Mouse (Mus musculus) forebrain, embryonic 14.5 days (tissue): ENCODE measurements around the gene Nek3. TPM values are rescaled to one million over a fixed set of nuclear protein-coding genes. Genes with fewer than 3 reads are reported as not detected.

Experiments
- ATAC-seq: fragments of 200-750 bp; cut with Nextera tagmentation; 2 replicates; pipeline ENCODE4 v1.8.0; 2017; ENCODE audit warnings: mild to moderate bottlenecking, moderate library complexity
- DNase-seq: peaks from one replicate; pipeline ENCODE4 v3.0.0-alpha.2; 2015; ENCODE audit warnings: low spot score
- H3K27ac ChIP-seq: fragments of 300-500 bp; sonication (generic); 2 replicates; pipeline ENCODE4 v1.5.1; 2014; ENCODE audit warnings: low read depth, mild to moderate bottlenecking, control low read depth, low read length, moderate library complexity
- H3K27me3 ChIP-seq: fragments of 300-500 bp; sonication (generic); replicated peaks from 2 replicates; pipeline ENCODE4 v1.6.1; 2014; ENCODE audit warnings: low read length, control low read depth, mixed read lengths; ENCODE audit not compliant: control insufficient read depth, insufficient read depth
- H3K36me3 ChIP-seq: fragments of 300-500 bp; sonication (generic); 2 replicates; pipeline ENCODE4 v1.6.1; 2014; ENCODE audit warnings: low read length, control low read depth; ENCODE audit not compliant: control insufficient read depth, insufficient read depth
- H3K4me1 ChIP-seq: fragments of 300-500 bp; sonication (generic); 2 replicates; pipeline ENCODE4 v1.6.1; 2014; ENCODE audit warnings: antibody characterized with exemption, low read length, control low read depth; ENCODE audit not compliant: control insufficient read depth, insufficient read depth
- H3K4me2 ChIP-seq: fragments of 300-500 bp; sonication (generic); 2 replicates; pipeline ENCODE4 v1.6.1; 2014; ENCODE audit warnings: mild to moderate bottlenecking, control low read depth, low read length
- H3K4me3 ChIP-seq: fragments of 300-500 bp; sonication (generic); 2 replicates; pipeline ENCODE4 v1.5.1; 2014; ENCODE audit warnings: low read depth, low read length, control low read depth
- H3K9ac ChIP-seq: fragments of 300-500 bp; sonication (generic); 2 replicates; pipeline ENCODE4 v1.6.1; 2014; ENCODE audit warnings: mild to moderate bottlenecking, low read length, control low read depth, moderate library complexity
- H3K9me3 ChIP-seq: fragments of 300-500 bp; sonication (generic); replicated peaks from 2 replicates; pipeline ENCODE4 v1.6.1; 2016; ENCODE audit warnings: low read length, control low read depth, mixed read lengths; ENCODE audit not compliant: control insufficient read depth
- WGBS: fragments of 180-500 bp; shearing (Covaris S2); extraction: QIAGEN DNeasy Blood & Tissue Kit; methylation state at CpG from one replicate; pipeline ENCODE4 v1.1.7; 2014; 5-methylcytosine and 5-hydroxymethylcytosine counted together
- polyA plus RNA-seq: library from polyadenylated mRNA; unstranded; fragments of >200 nt; fragmentation: Nextera tagmentation; extraction: Ambion mirVana; gene quantifications from 2 replicates; pipeline ENCODE4 v1.2.1, GENCODE M21; 2014

Gene Nek3
- polyA plus RNA-seq, 1 experiment from 2014 or later, result 7.9 TPM

- ATAC-seq (no peak), DNase-seq (no peak)
- no peaks in the 10 kb centered on the region for H3K27me3 ChIP-seq
- no peak overlapping the region for H3K4me3 ChIP-seq
- H3K9ac ChIP-seq, result no peak overlapping the region
- no peak overlapping the region for H3K27ac ChIP-seq
- H3K36me3 ChIP-seq, result peaks cover 7% of the 10 kb centered on the region; the same call in 1 of the 2 replicates
- no peaks in the 10 kb centered on the region for H3K4me1 ChIP-seq
- no peak overlapping the region for H3K4me2 ChIP-seq
- H3K9me3 ChIP-seq, result no peaks in the 10 kb centered on the region
- 86% methylated on average over 5 of the region's 5 CpGs for WGBS
These were observed 31.5 kb downstream of the Nek3 start for GRCm38 (mm10) chr8:22134750-22135135.

DNA sequence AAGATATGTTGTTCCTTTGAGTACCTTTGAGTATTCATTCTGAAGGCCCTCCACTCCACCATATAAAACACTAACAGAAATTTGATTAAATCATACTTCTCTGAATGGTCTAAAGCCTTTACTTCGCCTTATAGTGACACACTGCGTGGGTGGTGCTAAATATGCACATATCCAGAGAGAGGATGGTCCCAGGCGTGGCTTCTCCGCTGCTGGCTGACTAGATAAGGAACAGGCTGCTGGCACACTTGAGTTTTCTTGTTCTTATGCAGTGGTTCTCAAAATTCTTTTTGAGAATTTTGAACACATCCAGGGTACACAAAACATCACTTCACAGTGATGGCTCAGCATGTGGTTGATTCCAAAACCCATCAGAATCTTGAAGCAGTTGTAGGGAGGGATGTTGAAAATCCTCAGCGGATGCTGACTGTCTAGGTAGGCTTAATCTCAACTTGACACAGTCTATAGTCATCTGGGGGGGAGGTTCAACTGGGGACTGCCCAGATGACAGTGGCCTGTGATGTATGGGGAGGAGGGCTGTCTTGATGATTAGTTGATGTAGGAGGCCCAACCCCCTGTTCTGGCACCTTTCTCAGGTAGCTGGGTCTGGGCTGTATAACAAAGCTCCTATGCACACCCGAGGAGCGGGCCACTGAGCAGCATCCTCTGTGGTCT lies 32.0 kb downstream of the Nek3 start:
- Histone ChIP-seq H3K27ac (no peak overlapping the region), H3K4me1 (no peaks in the 10 kb centered on the region), H3K27me3 (no peaks in the 10 kb centered on the region), H3K4me2 (no peak overlapping the region), H3K9ac (no peak overlapping the region), H3K9me3 (no peaks in the 10 kb centered on the region), H3K4me3 (no peak overlapping the region), H3K36me3 (peaks cover 9% of the 10 kb centered on the region; the same call in 1 of the 2 replicates)
- 93% methylated on average over 7 of the region's 7 CpGs for WGBS
- DNase-seq, result no peak
- no peak for ATAC-seq

- Histone ChIP-seq H3K9ac (no peak overlapping the region), H3K36me3 (peaks cover 27% of the 10 kb centered on the region; the same call in 1 of the 2 replicates), H3K4me3 (no peak overlapping the region), H3K9me3 (no peaks in the 10 kb centered on the region), H3K27me3 (no peaks in the 10 kb centered on the region), H3K27ac (no peak overlapping the region), H3K4me2 (no peak overlapping the region), H3K4me1 (no peaks in the 10 kb centered on the region)
- DNase-seq, result no peak
- 91% methylated on average over 12 of the region's 12 CpGs for WGBS
- ATAC-seq, result no peak
These were observed 34.2 kb downstream of the Nek3 start for GRCm38 (mm10) chr8:22132062-22132461.

DNA sequence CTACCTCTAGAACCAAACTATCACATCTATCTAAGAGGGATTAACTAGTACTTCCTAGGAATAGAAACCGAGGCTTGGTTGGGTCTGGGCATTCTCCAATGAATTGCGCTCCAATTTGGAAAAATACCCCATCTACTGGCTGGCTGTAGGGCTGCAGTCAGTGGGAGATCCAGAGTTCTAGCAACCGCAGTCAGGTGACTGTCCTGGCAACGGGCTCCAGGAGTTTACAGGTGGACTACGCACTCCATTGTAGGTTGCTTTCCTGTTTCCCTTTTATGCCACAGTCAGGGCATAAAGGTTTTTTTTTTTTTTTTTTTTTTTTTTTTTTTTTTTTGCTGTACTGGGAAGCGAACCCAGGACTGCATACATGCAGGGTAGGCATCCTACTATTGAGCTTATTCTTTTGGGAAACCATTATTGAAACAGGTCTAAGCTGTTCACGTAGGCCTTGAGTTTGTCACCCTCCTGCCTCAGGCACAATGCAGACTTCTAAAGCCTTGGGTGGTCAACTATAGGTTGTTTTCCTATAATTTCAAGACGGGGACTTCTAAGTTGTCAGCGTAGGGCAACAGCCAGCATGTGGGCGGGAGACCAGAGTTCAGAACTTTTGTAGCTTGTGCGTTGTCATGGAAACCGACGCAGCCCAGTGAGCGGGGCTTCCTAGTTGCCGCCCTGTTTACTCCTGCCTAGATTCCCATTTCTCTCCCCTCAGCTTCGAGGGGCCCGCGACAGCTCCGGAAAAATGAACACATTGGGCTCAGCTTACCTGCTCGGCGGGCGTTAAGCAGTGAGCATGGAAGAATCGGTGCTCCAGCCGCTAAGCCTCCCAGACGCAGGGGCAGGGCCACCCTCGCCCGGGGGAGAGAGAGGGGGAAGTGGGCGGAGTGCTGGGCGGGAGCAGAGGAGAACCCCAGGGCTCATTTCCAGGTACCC lies 41.7 kb downstream of the Nek3 start, which contains the start of gene Nek5:
Nek5 (minus strand) TSS at position 834 of the 933 bp plus-strand sequence.
- DNase-seq (peak; percentile 74), ATAC-seq (peak; percentile 80)
- under 1% methylated on average over 29 of the region's 29 CpGs for WGBS
- peak within 1 kb of the TSS; percentile 46; the same call in 1 of the 2 replicates for H3K9ac ChIP-seq
- peaks cover 20% of the 10 kb centered on the region; the same call in 1 of the 2 replicates for H3K36me3 ChIP-seq
- H3K4me3 ChIP-seq, result peak within 1 kb of the TSS; percentile 32
- H3K4me1 ChIP-seq, result peaks cover 8% of the 10 kb centered on the region
- no peak within 1 kb of the TSS for H3K27ac ChIP-seq
- no peaks in the 10 kb centered on the region for H3K27me3 ChIP-seq
- H3K9me3 ChIP-seq, result no peaks in the 10 kb centered on the region
- peak within 1 kb of the TSS; percentile 63 for H3K4me2 ChIP-seq

GRCm38 (mm10) chr8:22107020-22107419 lies 59.2 kb downstream of the Nek3 start:
- Histone ChIP-seq H3K9ac (no peak overlapping the region), H3K27ac (no peak overlapping the region), H3K4me1 (no peaks in the 10 kb centered on the region), H3K36me3 (no peaks in the 10 kb centered on the region), H3K27me3 (no peaks in the 10 kb centered on the region), H3K4me3 (no peak overlapping the region), H3K9me3 (no peaks in the 10 kb centered on the region), H3K4me2 (no peak overlapping the region)
- ATAC-seq, result no peak
- no peak for DNase-seq
- 85% methylated on average over 4 of the region's 4 CpGs for WGBS

DNA sequence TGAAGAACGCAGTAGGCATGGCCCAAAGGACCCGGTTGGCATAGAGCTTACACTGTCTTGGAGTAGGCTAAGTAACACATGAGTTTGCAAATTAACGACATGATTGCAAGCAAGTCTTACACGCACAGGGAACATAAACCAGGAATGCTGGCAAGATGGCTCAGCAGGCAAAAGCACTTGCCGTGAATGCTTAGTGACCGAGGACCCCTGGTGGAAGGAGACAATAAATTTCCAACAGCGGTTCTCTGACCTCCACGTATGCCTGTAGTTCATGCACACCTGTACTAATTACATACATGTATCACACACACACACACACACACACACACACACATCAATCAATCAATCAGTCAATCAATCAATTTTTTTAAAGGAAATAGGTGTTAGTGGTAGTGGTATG lies 74.7 kb downstream of the Nek3 start:
- DNase-seq (peak; percentile 18), ATAC-seq (no peak)
- Histone ChIP-seq H3K4me2 (no peak overlapping the region), H3K9ac (no peak overlapping the region), H3K9me3 (no peaks in the 10 kb centered on the region), H3K4me1 (no peaks in the 10 kb centered on the region), H3K4me3 (no peak overlapping the region), H3K36me3 (no peaks in the 10 kb centered on the region), H3K27me3 (no peaks in the 10 kb centered on the region), H3K27ac (no peak overlapping the region)
- WGBS, result 49% methylated on average over 8 of the region's 8 CpGs

DNA sequence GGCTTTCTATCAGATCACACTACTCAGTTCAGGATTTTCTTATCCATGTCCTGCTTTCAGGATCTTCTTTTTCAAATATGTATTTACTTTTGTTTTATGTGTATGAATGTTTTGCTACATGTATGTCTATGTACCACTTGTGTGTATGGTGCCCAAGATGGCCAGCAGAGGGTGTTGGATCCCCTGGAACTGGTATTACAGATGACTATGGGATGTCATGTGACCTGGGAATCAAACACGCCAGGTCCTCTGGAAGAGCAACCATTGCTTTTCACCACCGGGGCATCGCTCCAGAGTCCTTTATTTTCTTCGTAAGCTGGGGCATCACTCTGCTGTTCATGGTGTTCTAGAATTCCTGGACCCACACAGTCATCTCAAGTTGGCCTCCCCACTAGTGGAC lies 77.0 kb downstream of the Nek3 start:
- ATAC-seq, result no peak
- WGBS, result 91% methylated on average over 4 of the region's 4 CpGs
- no peak for DNase-seq

GRCm38 (mm10) chr8:22079313-22080007 lies 86.8 kb downstream of the Nek3 start:
- no peaks in the 10 kb centered on the region for H3K4me1 ChIP-seq
- no peak for DNase-seq
- no peaks in the 10 kb centered on the region for H3K36me3 ChIP-seq
- no peak for ATAC-seq
- no peak overlapping the region for H3K9ac ChIP-seq
- no peaks in the 10 kb centered on the region for H3K27me3 ChIP-seq
- no peak overlapping the region for H3K27ac ChIP-seq
- no peak overlapping the region for H3K4me2 ChIP-seq
- no peaks in the 10 kb centered on the region for H3K9me3 ChIP-seq
- no peak overlapping the region for H3K4me3 ChIP-seq
- 89% methylated on average over 9 of the region's 9 CpGs for WGBS

More for the DNA sequence above, 77.0 kb downstream of the Nek3 start:
- Histone ChIP-seq H3K9ac (no peak overlapping the region), H3K4me1 (no peaks in the 10 kb centered on the region), H3K9me3 (no peaks in the 10 kb centered on the region), H3K27ac (no peak overlapping the region), H3K36me3 (no peaks in the 10 kb centered on the region), H3K4me3 (no peak overlapping the region), H3K27me3 (no peaks in the 10 kb centered on the region), H3K4me2 (no peak overlapping the region)
